Mouse (Mus musculus) gastrocnemius, adult 2 months (tissue): ENCODE data around the gene Itgb3. TPM values are rescaled to one million over a fixed set of nuclear protein-coding genes. Genes with fewer than 3 reads are reported as not detected.
A peak's percentile ranks its signal among the peaks of the same experiment; 100 is the strongest.
"Not testable (repeated sequence)": the region's sequence is repeated elsewhere in the genome, so short reads cannot be mapped to it uniquely, and the experiment has no call there.

Experiments used
- DNase-seq: peaks from one replicate; pipeline ENCODE4 v3.0.0; 2022
- H3K27ac ChIP-seq: fragments of 200-600 bp; 2 replicates; pipeline ENCODE4 v1.8.1; 2022; ENCODE audit warnings: mild to moderate bottlenecking
- H3K4me3 ChIP-seq: fragments of 200-600 bp; 2 replicates; pipeline ENCODE4 v1.8.1; 2022; ENCODE audit warnings: mild to moderate bottlenecking, moderate library complexity
- CTCF ChIP-seq: fragments of 200-600 bp; IDR thresholded peaks from 2 replicates; pipeline ENCODE4 v1.8.1; 2022; ENCODE audit warnings: antibody characterized with exemption, mild to moderate bottlenecking, moderate library complexity
- intact Hi-C: fragments of 180-260 bp; cut with DNase I; formaldehyde crosslinking; loops from one replicate; pipeline ENCODE4 v1.15.1; 2025
- long read RNA-seq, 2 experiments: library from polyadenylated mRNA; stranded (forward); transcript quantifications; one replicate each; pipeline ENCODE4 v2.0.0; 2021
- total RNA-seq, 2 experiments: library from RNA; stranded (reverse); gene quantifications; 2 replicates each; pipeline ENCODE4 v1.2.3; 2021

The Itgb3 gene
- total RNA-seq = 1 to 10 TPM in 1 of 2 experiments, under 1 TPM in 1; 0.54 to 1.3 TPM
- long read RNA-seq, experiment 1, partial matches to known transcripts = 3 of 3 reads
- long read RNA-seq, experiment 1, other reads (novel, unspliced or antisense) = 0 of 3 reads
- long read RNA-seq, experiment 2 = 0 reads

DNA sequence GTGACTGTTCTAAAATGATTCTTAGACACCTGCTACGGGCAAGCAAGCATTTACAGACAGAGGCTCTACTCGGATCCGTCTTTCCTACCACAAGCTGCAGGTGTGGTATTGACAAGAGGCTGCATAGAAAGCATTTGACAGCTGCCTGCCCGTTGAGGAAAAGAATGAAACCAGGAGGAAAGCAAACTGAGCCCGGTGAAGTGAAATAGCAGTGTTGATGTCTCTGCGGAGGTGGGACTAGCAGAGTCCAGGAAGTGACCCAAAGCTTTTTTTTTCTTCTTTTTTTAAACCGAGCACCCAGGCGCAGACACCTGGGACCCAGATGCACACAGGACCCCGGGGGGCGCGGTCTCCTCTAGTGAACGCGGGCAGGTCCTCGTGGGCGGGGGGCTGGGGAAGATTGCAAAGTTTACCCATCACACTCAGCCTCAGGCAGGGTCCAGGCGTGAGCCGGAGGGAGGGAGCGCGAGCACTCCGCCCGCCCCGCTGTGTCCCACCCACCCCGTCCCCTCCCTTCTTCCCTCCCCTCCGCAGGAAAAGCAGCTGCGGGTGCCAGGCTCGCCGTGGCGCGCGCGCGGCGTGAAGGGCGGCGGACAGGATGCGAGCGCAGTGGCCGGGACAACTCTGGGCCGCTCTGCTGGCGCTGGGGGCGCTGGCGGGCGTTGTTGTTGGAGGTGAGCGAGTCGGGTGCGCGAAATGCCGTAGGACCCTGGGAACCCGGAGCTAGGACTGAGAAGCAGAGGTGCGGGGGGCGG lies at the start of gene Itgb3:
Gene Itgb3 (plus strand): TSS at position 510 of the 755 bp plus-strand sequence.
- TF ChIP-seq CTCF = peak; percentile 52
- DNase-seq = peak; percentile 81
- Histone ChIP-seq H3K4me3 (peak within 1 kb of the TSS; percentile 73), H3K27ac (peak within 1 kb of the TSS; percentile 79)
- intact Hi-C loops = no loop called here

DNA sequence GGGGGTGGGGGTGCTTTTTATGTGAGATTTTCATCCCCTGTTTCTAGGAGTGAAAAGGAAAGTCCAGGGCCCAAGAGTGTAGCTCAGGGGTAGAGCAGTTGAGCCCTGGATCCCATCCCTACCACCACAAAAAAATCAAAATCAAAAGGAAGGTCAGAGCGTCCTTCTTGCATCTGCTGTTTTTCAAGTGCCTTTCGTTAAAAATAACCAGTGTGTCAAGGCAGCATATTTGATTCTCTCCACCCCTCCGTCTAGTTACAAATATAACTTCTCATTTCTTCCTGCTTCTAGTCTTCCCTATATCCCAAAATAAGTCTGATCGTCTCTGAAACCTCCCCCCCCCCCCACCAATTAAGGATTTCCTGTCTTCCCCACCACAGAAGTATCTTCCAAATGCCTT lies 49.7 kb upstream of the Itgb3 start:
- TF ChIP-seq CTCF = no peak
- intact Hi-C loops = no loop called here
- peak overlapping the region; percentile 63 for H3K27ac ChIP-seq
- H3K4me3 ChIP-seq = no peak overlapping the region
- no peak for DNase-seq

DNA sequence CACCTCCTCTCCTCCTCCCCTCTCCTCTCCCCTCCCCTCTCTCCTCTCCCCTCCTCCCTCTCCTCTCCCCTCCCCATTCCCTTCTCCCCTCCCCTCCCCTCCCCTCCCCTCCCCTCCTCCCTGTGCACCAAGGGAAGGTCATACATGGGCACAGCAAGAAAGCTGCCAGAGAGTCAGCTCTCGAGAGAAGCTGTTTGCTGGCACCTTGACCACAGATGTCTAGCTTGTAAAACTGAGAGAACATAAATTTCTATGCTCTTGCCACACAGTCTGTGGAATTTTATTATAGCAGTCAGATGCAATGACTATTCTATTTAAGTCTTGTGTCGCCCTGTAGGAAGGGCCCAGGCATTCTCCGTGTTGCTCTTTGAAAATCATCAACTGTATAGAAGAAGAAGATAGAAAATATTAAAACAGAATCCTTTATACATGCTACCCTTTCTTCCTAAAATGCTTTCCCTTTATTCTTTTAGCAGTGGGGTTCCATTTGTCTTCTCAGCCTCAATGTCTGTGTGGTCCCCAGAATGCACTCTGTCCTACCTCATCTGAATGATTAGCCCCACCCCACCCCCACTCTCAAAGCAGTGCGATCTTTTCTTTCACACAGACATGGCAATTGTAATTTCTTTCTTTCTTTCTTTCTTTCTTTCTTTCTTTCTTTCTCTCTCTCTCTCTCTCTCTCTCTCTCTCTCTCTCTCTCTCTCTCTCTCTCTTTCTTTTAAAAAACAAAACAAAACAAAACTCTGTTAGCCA lies 49.0 kb upstream of the Itgb3 start:
- TF ChIP-seq CTCF = no peak
- Histone ChIP-seq H3K27ac (peak overlapping the region; percentile 63; the same call in 1 of the 2 replicates), H3K4me3 (no peak overlapping the region)
- no peak for DNase-seq
- intact Hi-C loops = no loop called here

DNA sequence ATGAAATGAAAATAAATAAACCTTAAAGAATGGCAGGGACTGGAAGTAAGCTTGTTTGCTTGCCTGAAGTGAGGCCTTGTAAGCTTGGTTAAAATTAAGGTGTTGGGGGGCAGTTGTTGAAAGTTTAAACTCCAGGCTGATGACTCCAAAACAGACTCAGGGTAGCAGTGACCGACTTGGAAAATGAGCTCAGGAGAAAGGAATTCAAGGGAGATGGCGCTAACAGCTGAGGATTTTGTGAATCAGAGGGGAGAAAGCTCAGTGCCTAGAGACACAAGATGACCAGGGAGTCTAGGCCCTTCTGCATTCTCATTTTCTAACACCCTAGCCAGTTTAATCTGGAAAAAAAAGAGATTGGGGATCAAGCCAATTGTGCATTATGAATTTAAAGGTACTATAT lies 46.8 kb upstream of the Itgb3 start:
- intact Hi-C loops = no loop called here
- DNase-seq = no peak
- Histone ChIP-seq H3K27ac (peak overlapping the region; percentile 72), H3K4me3 (no peak overlapping the region)
- no peak for TF ChIP-seq CTCF

DNA sequence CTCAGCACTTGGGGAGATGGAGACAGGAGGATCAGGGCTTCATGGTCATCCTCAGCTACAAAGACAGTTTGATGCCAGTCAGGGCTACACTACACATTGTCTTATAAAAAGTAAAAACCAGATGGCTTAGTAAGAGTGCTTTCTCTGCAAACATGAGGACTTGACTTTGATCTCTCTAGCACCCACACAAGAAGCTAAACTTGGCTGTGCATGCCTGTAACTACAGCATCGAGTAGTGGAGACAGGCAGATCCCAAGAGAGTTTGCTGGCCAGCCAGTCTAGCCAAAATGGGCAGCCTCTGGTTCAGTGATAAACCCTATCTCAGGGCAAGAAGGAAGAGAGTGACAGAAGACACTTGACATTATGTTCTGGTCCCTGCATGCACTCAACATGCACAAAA lies 44.3 kb upstream of the Itgb3 start:
- DNase-seq = no peak
- Histone ChIP-seq H3K27ac (no peak overlapping the region), H3K4me3 (no peak overlapping the region)
- intact Hi-C loops = no loop called here
- no peak for TF ChIP-seq CTCF

DNA sequence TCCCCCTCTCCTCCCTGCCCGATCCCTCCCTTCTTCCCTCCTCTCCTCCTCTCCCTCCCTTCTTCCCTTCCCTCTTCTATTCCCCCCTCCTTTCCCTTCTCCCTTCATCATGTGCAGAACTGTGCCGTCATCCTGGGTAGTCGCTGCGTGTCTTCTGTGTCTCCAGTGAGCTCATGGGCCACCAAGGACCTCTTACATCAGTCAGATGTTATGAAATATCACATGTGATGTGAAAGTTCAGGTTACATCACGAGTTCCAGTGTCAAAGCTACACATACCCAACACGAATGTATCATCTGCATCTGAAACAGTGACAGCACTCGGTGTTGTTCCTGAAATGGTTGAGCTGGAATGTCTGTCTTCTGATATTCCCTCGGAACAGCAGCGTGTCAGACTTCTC lies 42.6 kb upstream of the Itgb3 start:
- no peak for TF ChIP-seq CTCF
- H3K4me3 ChIP-seq = no peak overlapping the region
- DNase-seq = no peak
- intact Hi-C loops = no loop called here
- H3K27ac ChIP-seq = peak overlapping the region; percentile 84; the same call in 1 of the 2 replicates

DNA sequence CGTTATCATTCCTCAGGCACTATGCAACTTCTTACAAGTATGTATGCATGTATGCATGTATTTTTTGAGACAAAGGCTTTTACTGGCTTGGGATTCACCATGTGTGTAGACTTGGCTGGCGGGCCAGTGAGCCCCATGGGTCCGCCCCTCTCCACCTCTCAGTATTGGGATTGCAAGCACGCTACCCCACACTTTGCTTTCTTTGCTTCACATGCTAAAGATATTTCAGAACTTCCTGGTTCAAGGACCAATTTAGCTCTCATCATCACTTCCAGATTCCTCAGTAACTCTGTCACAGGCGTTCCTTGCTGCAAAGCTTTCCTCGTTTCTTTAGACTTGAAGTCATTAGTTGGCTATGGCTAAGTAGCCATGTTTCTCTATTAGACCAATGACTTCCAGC lies 41.7 kb upstream of the Itgb3 start:
- DNase-seq = no peak
- Histone ChIP-seq H3K4me3 (no peak overlapping the region), H3K27ac (peak overlapping the region; percentile 84)
- intact Hi-C loops = no loop called here
- TF ChIP-seq CTCF = no peak

DNA sequence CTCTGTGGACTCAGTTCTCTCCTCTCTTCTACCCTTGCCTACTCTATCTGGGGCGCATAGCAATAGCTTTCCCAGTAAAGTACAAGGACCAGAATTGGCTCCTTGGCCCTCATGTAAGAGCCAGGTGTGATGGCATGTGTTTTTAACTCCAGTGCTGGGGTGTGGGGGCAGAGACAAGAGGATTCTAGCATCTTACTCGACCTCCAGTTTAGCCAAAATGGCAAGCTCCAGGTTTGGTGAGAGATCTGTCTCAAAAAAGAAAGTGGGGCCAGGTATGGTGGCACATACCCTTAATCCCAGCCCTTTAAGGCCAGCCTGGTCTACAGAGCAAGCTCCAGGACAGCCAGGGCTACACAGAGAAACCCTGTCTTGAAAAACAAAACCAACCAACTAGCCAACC lies 41.0 kb upstream of the Itgb3 start:
- TF ChIP-seq CTCF = no peak
- peak overlapping the region; percentile 84 for H3K27ac ChIP-seq
- DNase-seq = no peak
- no peak overlapping the region for H3K4me3 ChIP-seq
- intact Hi-C loops = no loop called here

DNA sequence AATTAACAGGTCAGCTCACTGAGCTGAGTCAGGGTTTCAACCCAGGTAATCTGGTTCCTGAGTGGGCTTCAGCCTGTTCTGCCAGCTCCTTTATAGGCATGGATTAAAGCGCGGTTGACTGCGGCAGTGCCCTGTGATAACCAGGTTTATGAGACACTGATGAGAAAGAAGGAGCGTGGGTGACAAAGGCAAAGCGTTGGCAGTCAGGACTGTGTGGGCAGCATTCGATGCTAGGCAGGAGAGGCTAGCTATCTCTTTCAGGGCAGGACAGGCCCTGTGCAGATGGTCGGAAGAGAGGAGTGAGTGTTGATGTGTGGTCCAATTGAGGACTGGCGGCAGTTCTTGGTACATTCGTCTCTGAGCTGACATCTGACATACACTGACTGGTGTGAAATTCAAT lies 40.1 kb upstream of the Itgb3 start:
- intact Hi-C loops = no loop called here
- Histone ChIP-seq H3K27ac (peak overlapping the region; percentile 84), H3K4me3 (0 out of 2 replicates have a peak overlapping the region, but pooled peaks have one; percentile 4)
- TF ChIP-seq CTCF = no peak
- DNase-seq = no peak

DNA sequence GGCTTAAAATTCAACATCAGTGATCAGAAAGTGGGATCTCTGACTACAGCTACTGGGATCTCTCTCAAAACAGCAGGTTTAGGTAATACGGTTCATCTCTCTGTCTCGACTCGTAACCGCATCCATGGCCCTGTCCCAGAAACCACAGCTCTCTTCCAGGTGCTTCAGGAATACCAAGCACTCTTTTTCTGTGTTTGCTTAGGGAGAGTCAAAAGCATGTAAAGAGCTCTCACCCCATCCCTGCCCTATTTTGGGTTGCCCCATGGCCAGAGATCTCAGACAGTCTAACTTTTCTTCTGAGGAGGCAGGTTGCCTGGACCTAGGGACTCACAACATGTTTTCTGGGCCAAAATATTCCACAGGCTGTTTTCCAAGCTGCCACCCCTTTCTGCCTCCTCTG lies 39.5 kb upstream of the Itgb3 start:
- TF ChIP-seq CTCF = no peak
- DNase-seq = no peak
- Histone ChIP-seq H3K27ac (peak overlapping the region; percentile 84), H3K4me3 (peak overlapping the region; percentile 53)
- intact Hi-C loops = no loop called here

DNA sequence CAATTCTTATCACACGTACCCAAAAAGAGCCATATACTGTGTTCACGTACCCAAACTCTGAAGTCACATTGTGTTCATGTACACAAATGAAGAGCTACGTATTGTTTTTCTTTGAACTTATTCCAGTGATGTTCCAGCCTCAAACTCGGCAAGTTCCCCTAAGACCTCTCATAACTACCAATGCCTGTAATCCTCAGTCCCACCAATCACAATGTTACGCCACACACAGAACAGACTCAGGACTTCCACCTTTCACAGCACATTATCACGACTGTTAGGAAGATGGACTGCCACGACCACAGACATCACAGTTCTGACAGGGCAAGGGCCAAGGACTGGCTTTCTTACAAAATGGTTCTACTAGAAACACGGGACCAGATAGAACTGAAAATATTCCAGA lies 37.3 kb upstream of the Itgb3 start:
- H3K4me3 ChIP-seq, H3K27ac ChIP-seq, intact Hi-C loops, DNase-seq: not testable (repeated sequence)

DNA sequence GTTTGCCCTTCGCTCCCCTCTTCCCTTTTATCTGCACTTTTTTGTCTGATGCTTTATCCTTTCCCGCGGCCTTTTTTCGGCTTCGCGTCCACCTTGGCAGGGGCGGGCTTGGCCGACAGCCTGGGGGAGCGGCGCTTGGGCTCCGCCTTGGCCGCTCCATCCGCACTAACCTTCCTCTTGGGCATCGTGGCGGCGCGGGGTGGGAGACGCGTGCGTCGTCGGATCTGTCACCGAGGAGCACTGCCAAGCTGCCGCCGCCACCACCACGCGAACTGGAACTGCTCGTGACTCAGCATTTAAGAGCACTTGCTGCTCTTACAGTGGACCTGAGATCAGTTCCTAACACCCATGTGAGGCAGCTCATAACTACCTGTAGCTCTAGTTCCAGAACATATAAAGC lies 36.4 kb upstream of the Itgb3 start:
- Histone ChIP-seq H3K27ac (peak overlapping the region; percentile 64), H3K4me3 (peak overlapping the region; percentile 68)
- intact Hi-C loops = not testable (repeated sequence)
- DNase-seq = peak; percentile 66

DNA sequence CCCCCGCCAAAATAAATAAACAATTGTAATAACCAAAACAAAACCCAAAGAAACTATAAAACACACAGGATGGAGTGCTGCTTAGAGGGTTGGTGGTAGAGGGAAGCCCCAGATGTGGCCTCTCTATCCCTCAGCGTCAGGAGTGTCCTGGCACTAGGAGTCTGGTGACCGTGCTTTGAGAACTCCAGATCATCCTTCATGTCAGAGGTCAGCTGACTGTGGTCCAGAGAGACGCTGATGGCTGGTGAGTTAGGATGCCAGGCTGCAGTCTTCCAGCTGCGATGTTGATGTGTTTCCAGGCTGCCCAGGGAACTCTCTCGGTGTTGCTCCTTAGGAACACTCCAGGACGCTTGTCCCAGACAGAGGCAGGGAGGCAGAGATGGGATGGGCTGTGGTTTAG lies 35.7 kb upstream of the Itgb3 start:
- TF ChIP-seq CTCF = no peak
- Histone ChIP-seq H3K27ac (peak overlapping the region; percentile 53; the same call in 1 of the 2 replicates), H3K4me3 (no peak overlapping the region)
- DNase-seq = peak; percentile 68
- intact Hi-C loops = no loop called here
